Mouse (Mus musculus) ZHBTc4 (cell line): ENCODE results near the gene Rfx4.

Source experiments
- DNase-seq: peaks from one replicate; pipeline ENCODE4 v3.0.0-alpha.2; 2011; ENCODE audit warnings: low read depth, low spot score

Gene Rfx4

DNA sequence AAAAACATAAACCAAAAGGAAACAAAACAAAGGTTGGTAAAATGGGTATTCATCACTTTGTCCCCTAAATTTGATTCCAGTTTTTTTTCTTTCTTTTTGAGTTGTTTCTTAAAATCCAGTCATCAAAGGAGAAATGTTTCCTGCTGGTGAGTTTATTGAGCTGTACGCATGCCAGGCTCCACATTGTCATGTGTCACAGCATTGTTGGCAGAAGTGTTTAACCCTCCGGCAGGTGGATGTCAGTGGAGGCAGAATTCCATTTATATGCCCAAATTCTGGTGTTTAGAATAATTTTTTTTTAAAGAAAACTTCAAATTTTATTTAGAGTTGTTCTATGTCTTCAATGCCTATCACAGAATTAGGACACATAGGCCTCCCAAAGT, 56.0 kb downstream of the Rfx4 start:
- DNase-seq, result no peak

- DNase-seq, result peak; percentile 14
Measured at GRCm38 (mm10) chr10:84815676-84816436, 60.0 kb downstream of the Rfx4 start.

- no peak for DNase-seq
Measured at GRCm38 (mm10) chr10:84817086-84817869, 61.4 kb downstream of the Rfx4 start.

- no peak for DNase-seq
Measured at GRCm38 (mm10) chr10:84819669-84820068, 63.8 kb downstream of the Rfx4 start.

- DNase-seq, result no peak
Measured at GRCm38 (mm10) chr10:84820230-84820629, 64.4 kb downstream of the Rfx4 start.

DNA sequence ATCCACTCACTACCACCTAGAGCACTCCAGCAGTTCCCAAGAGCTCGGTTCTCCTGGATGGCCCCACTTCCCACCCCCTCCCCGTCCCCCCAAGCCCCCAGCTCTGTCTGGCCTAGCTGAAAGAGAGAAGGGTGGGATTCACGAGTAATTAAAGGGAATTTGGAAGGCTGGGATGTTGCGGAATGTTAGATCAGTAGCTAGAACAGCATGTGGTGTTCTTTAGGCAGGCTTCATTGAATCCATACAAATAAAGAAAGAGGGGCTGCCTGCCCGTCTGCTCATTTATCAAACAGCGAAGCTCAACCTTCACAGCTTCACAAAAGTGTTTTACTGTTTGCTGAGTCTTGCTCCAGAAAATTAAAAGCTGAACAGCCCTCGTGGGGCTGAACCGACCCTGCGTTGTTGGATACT, 66.9 kb downstream of the Rfx4 start:
- no peak for DNase-seq

DNA sequence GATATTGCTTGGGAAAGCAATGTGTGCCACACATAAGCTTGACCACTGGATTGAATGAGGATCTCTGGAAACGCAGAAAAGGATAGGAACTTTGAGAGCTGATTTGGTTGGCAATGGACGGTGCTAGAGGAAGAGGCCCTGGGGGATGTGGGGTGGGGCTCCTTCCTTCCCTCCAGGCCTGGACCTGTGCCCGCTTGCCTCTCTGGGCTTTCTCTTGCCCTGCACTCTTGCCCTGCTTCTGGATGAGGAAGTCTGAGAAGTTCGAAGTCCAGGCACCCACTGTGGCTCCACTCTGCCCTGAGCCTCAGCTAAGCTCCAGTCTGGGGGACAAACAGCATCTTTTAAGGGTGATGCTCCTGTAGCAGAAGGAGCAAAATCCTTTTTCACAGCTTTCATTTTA, 67.8 kb downstream of the Rfx4 start:
- no peak for DNase-seq

GRCm38 (mm10) chr10:84829009-84829408, 73.1 kb downstream of the Rfx4 start:
- no peak for DNase-seq

DNA sequence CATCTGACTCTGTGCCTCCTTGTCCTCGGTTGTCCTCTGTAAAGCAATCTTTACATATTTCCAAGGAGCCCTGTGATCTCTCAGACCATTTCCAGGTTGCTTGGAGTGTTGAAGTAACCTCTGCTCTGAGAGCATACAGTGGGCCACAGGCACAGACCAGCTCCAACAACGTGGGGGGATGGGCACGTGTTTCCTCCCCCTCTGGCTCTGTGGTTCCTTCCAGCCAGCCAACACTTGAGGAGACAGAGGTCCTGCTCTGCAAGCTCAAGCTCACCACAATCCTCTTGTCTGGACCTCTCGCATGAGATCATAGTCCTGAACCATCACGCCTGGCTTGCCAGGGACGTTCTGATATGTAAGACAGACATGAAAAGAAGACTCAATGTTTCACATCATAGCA, 79.7 kb downstream of the Rfx4 start:
- DNase-seq, result no peak

- peak; percentile 84 for DNase-seq
Measured at GRCm38 (mm10) chr10:84836104-84836503, 80.2 kb downstream of the Rfx4 start.

DNA sequence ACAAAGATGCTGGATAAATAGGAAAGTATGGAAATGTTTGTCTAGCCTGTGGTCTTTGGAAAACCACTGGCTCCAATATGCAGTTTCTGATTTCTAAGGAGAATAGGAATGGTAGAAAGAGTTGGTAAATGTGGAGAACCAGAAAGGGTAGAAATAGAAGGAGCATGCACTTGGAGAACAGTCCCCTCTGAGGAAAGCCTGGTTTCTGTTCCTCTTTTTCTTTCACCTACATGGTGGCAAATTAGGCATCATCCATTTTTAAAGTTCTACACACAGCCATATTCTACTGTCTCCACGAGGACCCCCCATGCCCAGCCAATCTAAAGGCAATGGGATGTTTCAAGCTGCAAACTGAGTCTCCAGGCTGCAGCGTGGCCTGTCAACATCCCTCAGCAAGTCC, 81.5 kb downstream of the Rfx4 start:
- DNase-seq, result no peak

- peak; percentile 61 for DNase-seq
Measured at GRCm38 (mm10) chr10:84838850-84839473, 83.1 kb downstream of the Rfx4 start.

DNA sequence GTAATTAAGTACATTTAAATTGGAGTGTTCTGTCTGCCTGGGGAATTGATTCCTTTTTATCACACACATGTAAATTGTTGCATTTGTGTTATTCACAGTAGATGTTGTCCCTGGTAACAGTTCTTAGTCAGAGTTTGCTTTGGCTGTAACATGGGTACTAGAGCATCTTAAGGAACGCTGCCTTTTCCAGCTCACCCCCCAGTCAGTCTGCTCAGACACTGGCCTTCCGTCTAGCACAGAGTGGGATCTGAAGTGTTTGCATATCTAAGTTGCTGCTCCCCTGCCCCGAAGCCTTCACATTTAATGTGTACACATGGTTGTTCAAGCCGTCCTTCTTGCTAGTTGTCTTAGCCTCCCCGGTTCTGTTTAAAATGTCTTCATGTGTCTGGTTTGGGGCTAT, 90.8 kb downstream of the Rfx4 start:
- no peak for DNase-seq

GRCm38 (mm10) chr10:84851981-84852979, 96.4 kb downstream of the Rfx4 start:
- no peak for DNase-seq

GRCm38 (mm10) chr10:84854059-84854458, 98.2 kb downstream of the Rfx4 start:
- no peak for DNase-seq

- DNase-seq, result peak; percentile 34
Measured at GRCm38 (mm10) chr10:84855466-84855865, 99.6 kb downstream of the Rfx4 start.

GRCm38 (mm10) chr10:84858371-84858770, 102.5 kb downstream of the Rfx4 start:
- no peak for DNase-seq

GRCm38 (mm10) chr10:84858806-84859496, 103.1 kb downstream of the Rfx4 start:
- DNase-seq, result peak; percentile 88

GRCm38 (mm10) chr10:84859556-84860380, 103.9 kb downstream of the Rfx4 start:
- DNase-seq, result peak; percentile 40

DNA sequence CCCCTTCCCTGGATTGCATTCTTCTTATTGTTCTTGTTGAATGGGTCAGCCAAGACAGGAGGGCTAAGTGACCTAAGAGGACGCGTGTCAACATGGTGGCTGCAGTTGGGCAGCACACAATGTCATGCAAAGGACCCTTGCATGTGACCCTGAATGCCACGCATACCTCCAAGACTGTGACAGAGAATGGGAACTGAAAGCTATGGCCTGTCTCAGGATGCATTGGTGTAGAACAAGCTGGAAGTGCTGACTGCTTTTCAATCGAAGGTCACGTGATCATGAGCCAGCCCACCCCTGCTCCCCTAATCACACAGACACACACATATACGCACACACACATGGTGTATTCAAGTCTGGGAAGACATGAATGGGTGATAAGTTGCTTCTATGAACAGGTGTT, 107.6 kb downstream of the Rfx4 start:
- peak; percentile 65 for DNase-seq
